Mouse (Mus musculus): ENCODE results near the gene Olfr869.

- no peak for TF ChIP-seq CTCF (IDR thresholded peaks at IDR 0.05; ENCODE audit: low read depth, low read length)
- no peak for TF ChIP-seq POLR2A (IDR thresholded peaks at IDR 0.05; ENCODE audit: extremely low read depth, insufficient read depth, low read length)
Observed at GRCm38 (mm10) chr9:20179463-20179862, 50.7 kb downstream of the Olfr869 start.
